Mouse (Mus musculus) ES-E14 (cell line): ENCODE data around the gene Gm20521.

Source experiments
- CHD2 ChIP-seq: IDR thresholded peaks from 2 replicates; pipeline ENCODE4 v1.6.1; 2014; ENCODE audit warnings: mild to moderate bottlenecking, low read depth, low read length, inconsistent platforms
- HCFC1 ChIP-seq: IDR thresholded peaks from 2 replicates; pipeline ENCODE4 v1.6.1; 2012; ENCODE audit warnings: low read length, inconsistent platforms, borderline replicate concordance; ENCODE audit not compliant: insufficient read depth
- MAFK ChIP-seq: IDR thresholded peaks from 2 replicates; pipeline ENCODE4 v1.6.1; 2014; ENCODE audit warnings: mild to moderate bottlenecking, low read depth, low read length, inconsistent platforms; ENCODE audit not compliant: insufficient read depth
- ZC3H11A ChIP-seq: IDR thresholded peaks from 2 replicates; pipeline ENCODE4 v1.6.1; 2012; ENCODE audit warnings: low read depth, mild to moderate bottlenecking, inconsistent platforms, low read length, borderline replicate concordance
- ZNF384 ChIP-seq: IDR thresholded peaks from 2 replicates; pipeline ENCODE4 v1.6.1; 2012; ENCODE audit warnings: low read depth, low read length, inconsistent platforms

- TF ChIP-seq ZNF384 (no peak), ZC3H11A (no peak), HCFC1 (no peak), MAFK (no peak), CHD2 (no peak)
These were observed 19.5 kb upstream of the Gm20521 start for GRCm38 (mm10) chr14:54863501-54864312.
